Mouse (Mus musculus): ENCODE measurements around the gene Wdr66.

GRCm38 (mm10) chr5:123272927-123273326 lies 21.0 kb downstream of the Wdr66 start:
- TF ChIP-seq CTCF (IDR thresholded peaks at IDR 0.05) (no peak), POLR2A (IDR thresholded peaks at IDR 0.05; ENCODE audit: insufficient read depth, low read depth, low read length) (no peak)
